Mouse (Mus musculus) CH12.LX (cell line): ENCODE results near the gene Msh5. TPM values are rescaled to one million over a fixed set of nuclear protein-coding genes. Genes with fewer than 3 reads are reported as not detected.

ENCODE experiments used
- DNase-seq: peaks from one replicate; pipeline ENCODE4 v3.0.0-alpha.2; 2013; ENCODE audit errors: extremely low read depth
- H3K27ac ChIP-seq: 2 replicates; pipeline ENCODE4 v1.5.1; 2012; ENCODE audit warnings: low read depth, mild to moderate bottlenecking, control low read depth, moderate library complexity; ENCODE audit not compliant: insufficient read depth
- H3K27me3 ChIP-seq: replicated peaks from 2 replicates; pipeline ENCODE3; 2012; ENCODE audit warnings: inconsistent platforms
- H3K36me3 ChIP-seq, 2 experiments: replicated peaks in 1 of 2; 2 replicates each; pipeline versions ENCODE3 to v1.6.1; 2012; ENCODE audit warnings: inconsistent platforms in 1 of 2, low read length in 1 of 2, mild to moderate bottlenecking in 1 of 2, mixed read lengths in 1 of 2, moderate library complexity in 1 of 2; ENCODE audit not compliant: control insufficient read depth in 1 of 2, insufficient read depth in 1 of 2
- H3K4me1 ChIP-seq, 2 experiments: 2 replicates each; pipeline ENCODE4 v1.6.1; 2012; ENCODE audit warnings: inconsistent platforms in 1 of 2, moderate library complexity in 1 of 2; ENCODE audit not compliant: insufficient read depth in 2 of 2, control insufficient read depth in 1 of 2
- H3K4me2 ChIP-seq: 2 replicates; pipeline ENCODE4 v1.6.1; 2012; ENCODE audit warnings: low read depth, mild to moderate bottlenecking, control low read depth; ENCODE audit not compliant: poor library complexity, insufficient read depth, severe bottlenecking
- H3K4me3 ChIP-seq, 3 experiments: fragments of 150-350 bp in 1 of 3; sonication (generic) in 1 of 3; replicated peaks in 1 of 3; 2 replicates each; pipeline versions ENCODE3 to v1.5.1; 2011 to 2012; ENCODE audit warnings: low read depth in 2 of 3, low read length in 2 of 3, mild to moderate bottlenecking in 2 of 3, moderate library complexity in 2 of 3, control low read depth in 1 of 3, improper control_type of control experiment in 1 of 3, inconsistent platforms in 1 of 3, mixed read lengths in 1 of 3; ENCODE audit not compliant: poor library complexity in 1 of 3
- H3K79me2 ChIP-seq: replicated peaks from 2 replicates; pipeline ENCODE4 v1.6.1; 2012; ENCODE audit warnings: mild to moderate bottlenecking, moderate library complexity; ENCODE audit not compliant: control insufficient read depth, poor library complexity, insufficient read depth, severe bottlenecking; ENCODE audit errors: extremely low read depth
- H3K9ac ChIP-seq: 2 replicates; pipeline ENCODE4 v1.6.1; 2012; ENCODE audit warnings: low read depth, mild to moderate bottlenecking, control low read depth, moderate library complexity; ENCODE audit not compliant: insufficient read depth
- H3K9me3 ChIP-seq: replicated peaks from 2 replicates; pipeline ENCODE3; 2012; ENCODE audit warnings: low read length, inconsistent platforms, mixed read lengths
- BHLHE40 ChIP-seq: IDR thresholded peaks from 2 replicates; pipeline ENCODE4 v1.6.1; 2011; ENCODE audit warnings: mild to moderate bottlenecking, low read depth, low read length, improper control_type of control experiment
- CTCF ChIP-seq, 2 experiments: IDR thresholded peaks in 1 of 2; conservative IDR thresholded peaks in 1 of 2; 2 replicates each; pipeline ENCODE4 v1.5.1; 2011 to 2012; ENCODE audit warnings: low read depth in 2 of 2, low read length in 2 of 2, improper control_type of control experiment in 1 of 2, inconsistent platforms in 1 of 2, mild to moderate bottlenecking in 1 of 2, moderate library complexity in 1 of 2
- ELF1 ChIP-seq: IDR thresholded peaks from 2 replicates; pipeline ENCODE4 v1.6.1; 2014; ENCODE audit warnings: low read depth, mild to moderate bottlenecking, inconsistent platforms, low read length, improper control_type of control experiment
- GABPA ChIP-seq: IDR thresholded peaks from 2 replicates; pipeline ENCODE4 v1.6.1; 2012; ENCODE audit warnings: low read depth, low read length, improper control_type of control experiment, inconsistent platforms; ENCODE audit not compliant: insufficient replicate concordance
- IRF4 ChIP-seq: IDR thresholded peaks from 2 replicates; pipeline ENCODE4 v1.6.1; 2014; ENCODE audit warnings: low read depth, mild to moderate bottlenecking, inconsistent platforms, low read length, improper control_type of control experiment
- JUN ChIP-seq: IDR thresholded peaks from 2 replicates; pipeline ENCODE4 v1.6.1; 2011; ENCODE audit warnings: low read depth, mild to moderate bottlenecking, low read length, improper control_type of control experiment, moderate library complexity; ENCODE audit not compliant: insufficient read depth
- KAT2A ChIP-seq: IDR thresholded peaks from 2 replicates; pipeline ENCODE4 v1.6.1; 2012; ENCODE audit warnings: low read length, improper control_type of control experiment, inconsistent platforms; ENCODE audit not compliant: insufficient replicate concordance
- MAFK ChIP-seq: IDR thresholded peaks from 2 replicates; pipeline ENCODE4 v1.6.1; 2011; ENCODE audit warnings: low read length, improper control_type of control experiment; ENCODE audit not compliant: insufficient replicate concordance
- MEF2A ChIP-seq: IDR thresholded peaks from 2 replicates; pipeline ENCODE4 v1.6.1; 2014; ENCODE audit warnings: low read depth, mild to moderate bottlenecking, inconsistent platforms, low read length, improper control_type of control experiment, borderline replicate concordance
- MYC ChIP-seq: IDR thresholded peaks from 2 replicates; pipeline ENCODE4 v1.6.1; 2011; ENCODE audit warnings: low read depth, mild to moderate bottlenecking, improper control_type of control experiment, low read length
- POLR2AphosphoS2 ChIP-seq: IDR thresholded peaks from 2 replicates; pipeline ENCODE4 v1.6.1; 2011; ENCODE audit warnings: low read depth, low read length, improper control_type of control experiment
- RAD21 ChIP-seq: IDR thresholded peaks from 2 replicates; pipeline ENCODE4 v1.6.1; 2011; ENCODE audit warnings: low read depth, mild to moderate bottlenecking, low read length, improper control_type of control experiment, moderate library complexity
- SMC3 ChIP-seq: IDR thresholded peaks from 2 replicates; pipeline ENCODE4 v1.6.1; 2011; ENCODE audit warnings: low read depth, low read length, improper control_type of control experiment
- TBP ChIP-seq: conservative IDR thresholded peaks from 2 replicates; pipeline ENCODE4 v1.6.1; 2011; ENCODE audit warnings: low read depth, low read length, improper control_type of control experiment
- UBTF ChIP-seq: IDR thresholded peaks from 2 replicates; pipeline ENCODE4 v1.6.1; 2012; ENCODE audit warnings: low read depth, mild to moderate bottlenecking, inconsistent platforms, low read length, improper control_type of control experiment, moderate library complexity
- USF2 ChIP-seq: conservative IDR thresholded peaks from 2 replicates; pipeline ENCODE4 v1.6.1; 2011; ENCODE audit warnings: low read depth, low read length, improper control_type of control experiment
- ZKSCAN1 ChIP-seq: IDR thresholded peaks from 2 replicates; pipeline ENCODE4 v1.6.1; 2012; ENCODE audit warnings: low read depth, inconsistent platforms, low read length, improper control_type of control experiment, borderline replicate concordance
- ZMIZ1 ChIP-seq: IDR thresholded peaks from 2 replicates; pipeline ENCODE4 v1.6.1; 2012; ENCODE audit warnings: low read depth, mild to moderate bottlenecking, inconsistent platforms, low read length, improper control_type of control experiment
- ZNF384 ChIP-seq: IDR thresholded peaks from 2 replicates; pipeline ENCODE4 v1.6.1; 2012; ENCODE audit warnings: low read depth, low read length, improper control_type of control experiment, inconsistent platforms
- dilution Hi-C: fragments of 300-500 bp; cut with MboI; formaldehyde crosslinking; loops from 2 replicates; pipeline ENCODE4 v1.14.3; 2020; ENCODE audit warnings: low sequenced_read_pairs; ENCODE audit not compliant: extremely low pct_unique_long_range_greater_than_20kb, extremely low pct_ligation_motif_present
- in situ Hi-C: fragments of 300-500 bp; cut with MboI; formaldehyde crosslinking; loops from 3 replicates; pipeline ENCODE4 v1.14.3; 2019; ENCODE audit warnings: low sequenced_read_pairs, low pct_ligation_motif_present, low pct_unique_long_range_greater_than_20kb, mixed read lengths
- polyA plus RNA-seq: library from polyadenylated mRNA; unstranded; fragments of >175 nt; gene quantifications from 2 replicates; pipeline ENCODE4 v1.2.1, GENCODE M21; 2012; ENCODE audit warnings: low read depth; ENCODE audit not compliant: insufficient read length
- total RNA-seq, 2 experiments: library from RNA; depleted of rRNA; stranded (reverse); fragments of 300-350 nt in 1 of 2; fragments of >200 nt in 1 of 2; gene quantifications; 2 replicates each; pipeline ENCODE4 v1.2.3; 2012 to 2014

Gene Msh5
- total and polyA plus RNA-seq, 3 experiments = 6.1 to 13.1 (median 10.6) TPM

- no peaks in the 10 kb centered on the region for H3K27me3 ChIP-seq
- no peak overlapping the region for H3K4me2 ChIP-seq
- no peak for DNase-seq
- H3K27ac ChIP-seq = no peak overlapping the region
- H3K79me2 ChIP-seq = no peaks in the 10 kb centered on the region
- no peak overlapping the region for H3K4me3 ChIP-seq
- H3K36me3 ChIP-seq = no peaks in the 10 kb centered on the region
- dilution Hi-C loops (no loop called here), in situ Hi-C loops (no loop called here)
- TF ChIP-seq MEF2A (no peak), GABPA (no peak), BHLHE40 (no peak), IRF4 (no peak), ELF1 (no peak), UBTF (no peak), SMC3 (no peak), JUN (no peak), ZMIZ1 (no peak), ZNF384 (no peak), CTCF (conservative IDR thresholded peaks at IDR 0.05 in 1 of 2, IDR thresholded peaks at IDR 0.05 in 1 of 2; ENCODE audit: low read depth in 2 of 2, low read length in 2 of 2) (no peak), ZKSCAN1 (no peak), MYC (no peak), RAD21 (no peak), USF2 (no peak), TBP (no peak)
- H3K9me3 ChIP-seq = no peaks in the 10 kb centered on the region
- peaks cover 17 to 22% of the 10 kb centered on the region in 2 experiments for H3K4me1 ChIP-seq
- no peak overlapping the region for H3K9ac ChIP-seq
These were observed 33.2 kb upstream of the Msh5 start for GRCm38 (mm10) chr17:35079778-35080177.

GRCm38 (mm10) chr17:35077786-35078233 is 31.3 kb upstream of the Msh5 start, which contains the start of gene Ly6g6d:
TSS of gene Ly6g6d (minus strand) at chr17:35078065.
- Histone ChIP-seq H3K79me2 (no peaks in the 10 kb centered on the region), H3K9me3 (no peaks in the 10 kb centered on the region), H3K4me1 (peaks cover 14 to 22% of the 10 kb centered on the region in 2 experiments), H3K9ac (no peak within 1 kb of the TSS), H3K4me3 (no peak within 1 kb of the TSS), H3K36me3 (no peaks in the 10 kb centered on the region), H3K27me3 (no peaks in the 10 kb centered on the region), H3K4me2 (no peak within 1 kb of the TSS), H3K27ac (no peak within 1 kb of the TSS)
- no peak for DNase-seq
- dilution Hi-C loops = no loop called here
- TF ChIP-seq GABPA (no peak), MAFK (no peak), UBTF (no peak), ZMIZ1 (no peak), POLR2AphosphoS2 (no peak), KAT2A (no peak)
- in situ Hi-C loops = no loop called here
